Mouse (Mus musculus) layer of hippocampus, adult 2 months (tissue): Measurements from ENCODE around the gene Pld2. TPM values are rescaled to one million over a fixed set of nuclear protein-coding genes. Genes with fewer than 3 reads are reported as not detected.
"Not testable (repeated sequence)": the region's sequence is repeated elsewhere in the genome, so short reads cannot be mapped to it uniquely, and the experiment has no call there.

Source experiments
- DNase-seq, 2 experiments: peaks; one replicate each; pipeline ENCODE4 v3.0.0; 2022; ENCODE audit warnings: low spot score in 2 of 2
- H3K27ac ChIP-seq: fragments of 200-600 bp; 2 replicates; pipeline ENCODE4 v1.8.1; 2022
- H3K4me3 ChIP-seq: fragments of 200-600 bp; 2 replicates; pipeline ENCODE4 v1.8.1; 2022; ENCODE audit warnings: mild to moderate bottlenecking
- CTCF ChIP-seq: fragments of 200-600 bp; conservative IDR thresholded peaks from 2 replicates; pipeline ENCODE4 v1.8.1; 2022; ENCODE audit warnings: antibody characterized with exemption, mild to moderate bottlenecking, moderate library complexity
- total RNA-seq, 2 experiments: library from RNA; stranded (reverse); gene quantifications; 2 replicates each; pipeline ENCODE4 v1.2.3; 2021

Gene Pld2
- total RNA-seq, 2 experiments from 2014 or later, result 17.7 to 19.2 TPM

GRCm38 (mm10) chr11:70566586-70566985 lies 26.7 kb downstream of the Pld2 start:
- TF ChIP-seq CTCF, result no peak
- peak overlapping the region; percentile 97; the same call in 1 of the 2 replicates for H3K27ac ChIP-seq
- DNase-seq, result no peak

GRCm38 (mm10) chr11:70570614-70571013 lies 30.8 kb downstream of the Pld2 start:
- peak overlapping the region; percentile 78; the same call in 1 of the 2 replicates for H3K27ac ChIP-seq
- DNase-seq, H3K4me3 ChIP-seq: not testable (repeated sequence)

More at GRCm38 (mm10) chr11:70566586-70566985, 26.7 kb downstream of the Pld2 start:
- peak overlapping the region; percentile 93 for H3K4me3 ChIP-seq

- DNase-seq, result no peak
- TF ChIP-seq CTCF, result no peak
- H3K4me3 ChIP-seq, result no peak overlapping the region
- peak overlapping the region; percentile 78 for H3K27ac ChIP-seq
Observed at GRCm38 (mm10) chr11:70571641-70572040, 31.8 kb downstream of the Pld2 start.

DNA sequence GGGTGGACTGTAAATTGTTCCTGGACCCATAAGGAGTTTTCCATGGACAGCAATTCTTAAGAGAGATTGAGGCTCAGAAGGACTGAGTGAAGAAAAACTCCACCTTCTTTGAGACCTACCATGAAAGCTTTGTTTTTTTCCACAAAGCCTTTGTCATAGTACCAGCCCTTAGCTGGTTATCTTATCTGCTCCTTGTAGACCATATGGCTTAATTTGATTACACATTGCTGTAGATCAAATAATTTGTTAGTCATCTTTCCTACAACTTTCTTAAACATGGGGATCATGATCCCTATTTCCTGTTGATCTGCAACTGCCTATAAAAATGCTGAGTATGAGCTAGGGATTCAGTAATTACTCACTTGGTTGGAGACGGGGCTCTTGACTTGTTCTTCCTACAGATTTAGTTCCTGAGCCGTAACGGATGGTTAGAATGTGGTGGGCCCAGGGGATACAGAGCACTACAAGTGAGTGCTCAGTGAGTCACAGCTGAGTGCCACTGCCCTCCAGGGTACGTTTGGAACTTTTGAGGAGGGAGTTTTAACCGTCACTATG lies 32.6 kb downstream of the Pld2 start:
- peak overlapping the region; percentile 78 for H3K27ac ChIP-seq
- no peak for DNase-seq
- TF ChIP-seq CTCF, result no peak
- H3K4me3 ChIP-seq, result no peak overlapping the region

DNA sequence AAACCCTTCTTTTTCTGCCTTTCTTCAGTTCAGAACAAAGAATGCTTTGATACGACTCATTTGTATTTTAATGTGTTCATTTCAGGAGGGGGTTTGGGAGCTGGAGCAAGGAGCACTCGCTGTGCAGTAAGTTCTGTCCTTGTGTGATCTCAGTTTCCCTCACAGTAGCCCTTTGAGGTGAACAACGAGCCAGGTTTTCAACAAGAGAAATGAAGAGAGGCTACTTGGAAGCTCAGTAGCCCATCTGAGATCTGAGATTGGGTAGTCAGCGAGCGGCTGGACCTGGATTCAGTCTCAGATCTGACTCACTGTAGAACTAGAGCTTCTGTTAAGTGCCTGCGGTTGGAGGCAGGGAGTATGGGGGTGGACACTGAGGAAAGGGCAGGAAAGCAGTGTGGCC lies 34.0 kb downstream of the Pld2 start:
- Histone ChIP-seq H3K4me3 (no peak overlapping the region; the same call in 1 of the 2 replicates), H3K27ac (peak overlapping the region; percentile 78)
- no peak for DNase-seq
- no peak for TF ChIP-seq CTCF

- DNase-seq, result no peak
- no peak for TF ChIP-seq CTCF
- peak overlapping the region; percentile 88 for H3K27ac ChIP-seq
- H3K4me3 ChIP-seq, result no peak overlapping the region
Observed at GRCm38 (mm10) chr11:70577201-70577600, 37.3 kb downstream of the Pld2 start.

DNA sequence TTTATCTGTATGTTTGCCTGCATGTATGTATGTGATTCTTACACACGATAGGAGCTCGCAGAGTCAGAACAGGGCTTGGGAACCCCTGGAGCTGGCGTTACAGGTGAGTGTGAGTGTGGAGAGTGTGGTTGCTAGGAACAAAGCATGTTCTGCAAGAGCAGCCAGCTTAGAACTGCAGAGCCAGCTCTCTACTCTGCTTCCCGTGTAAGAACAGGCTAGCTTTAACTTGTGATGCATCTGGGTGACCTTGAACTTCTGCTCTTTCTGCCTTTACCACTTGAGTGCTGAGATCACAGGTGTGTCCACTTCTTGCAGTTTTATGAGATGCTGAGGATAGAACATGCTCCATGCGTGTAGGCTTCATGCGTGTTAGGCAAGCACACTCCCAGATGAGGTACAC lies 39.1 kb downstream of the Pld2 start:
- no peak for TF ChIP-seq CTCF
- no peak overlapping the region for H3K4me3 ChIP-seq
- H3K27ac ChIP-seq, result peak overlapping the region; percentile 88
- DNase-seq, result no peak

DNA sequence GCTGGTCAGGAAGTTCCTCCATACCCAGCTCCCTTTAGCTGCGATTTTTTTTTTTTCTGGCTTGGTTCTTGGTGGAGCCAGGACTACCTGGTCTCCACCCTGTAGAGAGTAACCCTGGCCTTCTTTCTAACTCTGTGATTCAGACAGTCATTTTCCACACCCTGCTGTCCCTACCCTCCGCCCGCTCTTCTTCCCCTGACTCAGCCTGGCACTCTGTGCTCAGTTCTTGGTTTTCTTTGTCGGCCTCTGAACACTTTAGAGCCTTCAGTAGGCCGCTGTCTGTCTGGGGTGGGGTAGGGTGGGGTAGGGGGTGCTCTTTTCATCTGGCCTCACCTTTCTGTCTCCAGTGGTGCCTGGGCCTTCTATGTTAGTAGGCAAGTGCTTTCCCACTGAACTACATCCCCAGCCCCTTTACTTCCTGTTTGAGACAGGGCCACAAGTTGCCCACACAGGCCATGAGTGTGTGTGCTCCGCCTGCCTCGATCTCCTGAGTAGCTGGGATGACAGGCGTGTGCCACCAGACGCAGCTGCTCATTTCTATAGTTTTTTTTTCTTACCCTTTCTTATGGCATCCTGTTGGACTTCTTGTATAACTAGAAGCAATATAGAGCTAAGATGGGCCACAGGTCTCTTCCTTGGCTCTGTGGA lies 40.0 kb downstream of the Pld2 start:
- no peak for TF ChIP-seq CTCF
- no peak for DNase-seq
- H3K4me3 ChIP-seq, result no peak overlapping the region
- peak overlapping the region; percentile 88 for H3K27ac ChIP-seq

GRCm38 (mm10) chr11:70580358-70580720 lies 40.5 kb downstream of the Pld2 start:
- peak overlapping the region; percentile 88 for H3K27ac ChIP-seq
- no peak overlapping the region for H3K4me3 ChIP-seq
- DNase-seq, result no peak
- no peak for TF ChIP-seq CTCF

- no peak for TF ChIP-seq CTCF
- DNase-seq, result no peak
- no peak overlapping the region for H3K4me3 ChIP-seq
- peak overlapping the region; percentile 63 for H3K27ac ChIP-seq
Observed at GRCm38 (mm10) chr11:70580921-70581320, 41.1 kb downstream of the Pld2 start.

DNA sequence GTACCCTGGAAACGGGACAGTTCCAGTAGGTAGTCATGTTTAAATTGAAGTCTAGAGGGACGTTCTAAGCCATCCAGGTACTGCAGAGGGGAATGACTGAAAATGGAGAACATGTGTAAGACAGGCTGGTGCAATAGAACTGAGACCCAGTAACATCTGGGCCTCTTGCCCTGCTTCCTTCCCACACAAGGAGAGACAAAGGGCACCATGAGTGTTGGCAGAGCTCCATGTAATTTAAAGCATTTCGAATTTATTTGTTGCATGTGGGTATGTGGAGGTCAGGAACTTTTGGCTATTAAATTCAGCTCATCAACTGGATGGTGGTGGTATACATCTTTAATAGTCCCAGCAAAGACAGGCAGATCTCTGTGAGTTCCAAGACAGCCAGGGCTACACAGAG lies 42.3 kb downstream of the Pld2 start:
- DNase-seq, result no peak
- TF ChIP-seq CTCF, result no peak
- Histone ChIP-seq H3K4me3 (no peak overlapping the region), H3K27ac (peak overlapping the region; percentile 90)

GRCm38 (mm10) chr11:70583022-70583714 lies 43.3 kb downstream of the Pld2 start:
- H3K4me3 ChIP-seq, result peak overlapping the region; percentile 18; the same call in 1 of the 2 replicates
- H3K27ac ChIP-seq, result peak overlapping the region; percentile 90
- TF ChIP-seq CTCF, result no peak
- DNase-seq, result no peak

DNA sequence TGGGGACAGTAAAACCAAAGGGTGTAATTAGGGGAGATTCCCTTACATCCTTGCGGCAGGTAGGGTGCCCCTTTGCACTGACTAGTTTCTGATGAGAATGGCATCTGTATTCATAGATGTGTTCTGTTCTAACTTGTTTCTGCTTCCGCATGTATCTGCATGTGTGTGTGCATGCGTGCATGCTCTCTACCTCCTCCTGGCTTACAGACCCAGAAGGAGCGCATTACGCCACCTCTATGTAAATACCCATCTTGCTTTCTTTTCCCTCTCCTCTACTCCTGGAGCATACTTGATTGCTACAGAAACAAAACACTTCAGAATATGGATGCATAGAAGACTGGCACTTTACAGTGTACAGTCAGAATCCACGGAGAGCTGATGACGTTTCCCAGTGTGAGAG lies 43.9 kb downstream of the Pld2 start:
- Histone ChIP-seq H3K4me3 (no peak overlapping the region), H3K27ac (peak overlapping the region; percentile 90)
- DNase-seq, result no peak
- peak; percentile 52 for TF ChIP-seq CTCF

DNA sequence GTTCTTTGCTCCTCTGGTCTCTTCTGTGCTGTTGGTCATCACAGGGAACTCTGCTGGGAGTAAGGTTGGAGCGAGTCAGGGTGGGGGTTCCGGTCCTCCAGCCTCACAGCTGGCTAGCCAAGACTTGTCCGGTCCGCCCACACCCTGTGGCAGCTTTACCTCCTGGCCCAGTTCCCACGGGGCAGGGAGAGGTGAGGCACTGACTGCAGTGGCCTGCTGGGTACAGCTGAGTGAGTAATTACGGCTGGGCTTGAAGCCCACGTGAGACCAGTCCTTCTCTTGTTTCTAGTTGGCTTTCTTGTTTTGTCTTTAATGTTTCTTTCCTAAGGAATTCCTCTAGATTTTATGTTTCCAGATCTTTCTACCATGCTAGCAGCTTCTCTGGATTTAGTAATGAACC lies 45.6 kb downstream of the Pld2 start:
- Histone ChIP-seq H3K27ac (peak overlapping the region; percentile 90), H3K4me3 (no peak overlapping the region; the same call in 1 of the 2 replicates)
- no peak for DNase-seq
- no peak for TF ChIP-seq CTCF
